Mouse (Mus musculus): ENCODE measurements around the gene Arhgef7. TPM values are rescaled to one million over a fixed set of nuclear protein-coding genes. Genes with fewer than 3 reads are reported as not detected.
A peak's percentile ranks its signal among the peaks of the same experiment; 100 is the strongest.

The Arhgef7 gene
- total RNA-seq, 2 experiments from 2014 or later: 28.2 to 52.1 TPM

- no peak for ATAC-seq (replicated peaks; ENCODE audit: low FRiP score, low TSS enrichment, poor library complexity, severe bottlenecking)
Measured at GRCm38 (mm10) chr8:11758482-11759281, 31.2 kb downstream of the Arhgef7 start.

- no peak for ATAC-seq (replicated peaks; ENCODE audit: low FRiP score, low TSS enrichment, poor library complexity, severe bottlenecking)
Measured at GRCm38 (mm10) chr8:11761551-11761950, 34.0 kb downstream of the Arhgef7 start.

GRCm38 (mm10) chr8:11762048-11762447 lies 34.5 kb downstream of the Arhgef7 start:
- no peak for ATAC-seq (replicated peaks; ENCODE audit: low FRiP score, low TSS enrichment, poor library complexity, severe bottlenecking)

- no peak for ATAC-seq (replicated peaks; ENCODE audit: low FRiP score, low TSS enrichment, poor library complexity, severe bottlenecking)
Measured at GRCm38 (mm10) chr8:11762821-11763220, 35.3 kb downstream of the Arhgef7 start.

- no peak for ATAC-seq (replicated peaks; ENCODE audit: low FRiP score, low TSS enrichment, poor library complexity, severe bottlenecking)
Measured at GRCm38 (mm10) chr8:11767213-11767840, 39.8 kb downstream of the Arhgef7 start.

GRCm38 (mm10) chr8:11770001-11770400 lies 42.5 kb downstream of the Arhgef7 start:
- no peak for ATAC-seq (replicated peaks; ENCODE audit: low FRiP score, low TSS enrichment, poor library complexity, severe bottlenecking)

- no peak for ATAC-seq (replicated peaks; ENCODE audit: low FRiP score, low TSS enrichment, poor library complexity, severe bottlenecking)
Measured at GRCm38 (mm10) chr8:11770521-11771080, 43.1 kb downstream of the Arhgef7 start.

- no peak for ATAC-seq (replicated peaks; ENCODE audit: low FRiP score, low TSS enrichment, poor library complexity, severe bottlenecking)
Measured at GRCm38 (mm10) chr8:11771608-11772007, 44.1 kb downstream of the Arhgef7 start.

- ATAC-seq (replicated peaks; ENCODE audit: low FRiP score, low TSS enrichment, poor library complexity, severe bottlenecking): no peak
Measured at GRCm38 (mm10) chr8:11774195-11775076, 46.9 kb downstream of the Arhgef7 start.

- peak; percentile 85 for ATAC-seq (replicated peaks; ENCODE audit: low FRiP score, low TSS enrichment, poor library complexity, severe bottlenecking)
Measured at GRCm38 (mm10) chr8:11775889-11776288, 48.4 kb downstream of the Arhgef7 start.

GRCm38 (mm10) chr8:11776451-11777180 lies 49.1 kb downstream of the Arhgef7 start:
- ATAC-seq (replicated peaks; ENCODE audit: low FRiP score, low TSS enrichment, poor library complexity, severe bottlenecking): no peak

GRCm38 (mm10) chr8:11777201-11777600 lies 49.7 kb downstream of the Arhgef7 start:
- no peak for ATAC-seq (replicated peaks; ENCODE audit: low FRiP score, low TSS enrichment, poor library complexity, severe bottlenecking)

- no peak for ATAC-seq (replicated peaks; ENCODE audit: low FRiP score, low TSS enrichment, poor library complexity, severe bottlenecking)
Measured at GRCm38 (mm10) chr8:11778646-11779433, 51.3 kb downstream of the Arhgef7 start.

- ATAC-seq (replicated peaks; ENCODE audit: low FRiP score, low TSS enrichment, poor library complexity, severe bottlenecking): no peak
Measured at GRCm38 (mm10) chr8:11779844-11780634, 52.5 kb downstream of the Arhgef7 start.

GRCm38 (mm10) chr8:11780641-11781040 lies 53.1 kb downstream of the Arhgef7 start:
- no peak for ATAC-seq (replicated peaks; ENCODE audit: low FRiP score, low TSS enrichment, poor library complexity, severe bottlenecking)

- ATAC-seq (replicated peaks; ENCODE audit: low FRiP score, low TSS enrichment, poor library complexity, severe bottlenecking): no peak
Measured at GRCm38 (mm10) chr8:11782607-11783006, 55.1 kb downstream of the Arhgef7 start.

GRCm38 (mm10) chr8:11783861-11784594 lies 56.5 kb downstream of the Arhgef7 start:
- ATAC-seq (replicated peaks; ENCODE audit: low FRiP score, low TSS enrichment, poor library complexity, severe bottlenecking): no peak
